Mouse (Mus musculus) liver, embryonic 11.5 days (tissue): ENCODE data around the gene Mrpl34. TPM values are rescaled to one million over a fixed set of nuclear protein-coding genes. Genes with fewer than 3 reads are reported as not detected.

ENCODE experiments used
- ATAC-seq: fragments of 200-750 bp; cut with Nextera tagmentation; replicated peaks from 2 replicates; pipeline ENCODE4 v1.8.0; 2017; ENCODE audit warnings: moderate number of reproducible peaks, mild to moderate bottlenecking, moderate TSS enrichment, moderate library complexity; ENCODE audit not compliant: low FRiP score
- DNase-seq: peaks from one replicate; pipeline ENCODE4 v3.0.0-alpha.2; 2017; ENCODE audit warnings: low spot score
- H3K27ac ChIP-seq: fragments of 300-500 bp; sonication (generic); 2 replicates; pipeline ENCODE4 v1.5.1; 2014; ENCODE audit warnings: mild to moderate bottlenecking, low read depth, low read length, control low read depth
- H3K27me3 ChIP-seq: fragments of 300-500 bp; sonication (generic); replicated peaks from 2 replicates; pipeline ENCODE4 v1.6.1; 2014; ENCODE audit warnings: low read length, mixed read lengths; ENCODE audit not compliant: control insufficient read depth, insufficient read depth
- H3K36me3 ChIP-seq: fragments of 300-500 bp; sonication (generic); 2 replicates; pipeline ENCODE4 v1.6.1; 2014; ENCODE audit warnings: mild to moderate bottlenecking, low read length, moderate library complexity, mixed read lengths; ENCODE audit not compliant: control insufficient read depth, insufficient read depth
- H3K4me1 ChIP-seq: fragments of 300-500 bp; sonication (generic); replicated peaks from 2 replicates; pipeline ENCODE4 v1.6.1; 2014; ENCODE audit warnings: low read length, mixed read lengths; ENCODE audit not compliant: control insufficient read depth, insufficient read depth
- H3K4me2 ChIP-seq: fragments of 300-500 bp; sonication (generic); 2 replicates; pipeline ENCODE4 v1.6.1; 2014; ENCODE audit warnings: mild to moderate bottlenecking, control low read depth, moderate library complexity
- H3K4me3 ChIP-seq: fragments of 300-500 bp; sonication (generic); 2 replicates; pipeline ENCODE4 v1.5.1; 2014; ENCODE audit warnings: low read depth, low read length, control low read depth
- H3K9ac ChIP-seq: fragments of 300-500 bp; sonication (generic); 2 replicates; pipeline ENCODE4 v1.6.1; 2014; ENCODE audit warnings: low read depth, low read length, control low read depth
- H3K9me3 ChIP-seq: fragments of 300-500 bp; sonication (generic); 2 replicates; pipeline ENCODE4 v1.6.1; 2016; ENCODE audit warnings: low read length, inconsistent platforms, mixed read lengths; ENCODE audit not compliant: control insufficient read depth
- WGBS: fragments of 180-500 bp; shearing (Covaris S2); extraction: QIAGEN DNeasy Blood & Tissue Kit; methylation state at CpG from one replicate; pipeline ENCODE4 v1.1.7; 2014; 5-methylcytosine and 5-hydroxymethylcytosine counted together
- polyA plus RNA-seq: library from polyadenylated mRNA; unstranded; fragments of >200 nt; fragmentation: Nextera tagmentation; extraction: Ambion mirVana; gene quantifications from 2 replicates; pipeline ENCODE4 v1.2.1, GENCODE M21; 2014

The Mrpl34 gene
- polyA plus RNA-seq, 1 experiment from 2014 or later: 229 TPM

DNA sequence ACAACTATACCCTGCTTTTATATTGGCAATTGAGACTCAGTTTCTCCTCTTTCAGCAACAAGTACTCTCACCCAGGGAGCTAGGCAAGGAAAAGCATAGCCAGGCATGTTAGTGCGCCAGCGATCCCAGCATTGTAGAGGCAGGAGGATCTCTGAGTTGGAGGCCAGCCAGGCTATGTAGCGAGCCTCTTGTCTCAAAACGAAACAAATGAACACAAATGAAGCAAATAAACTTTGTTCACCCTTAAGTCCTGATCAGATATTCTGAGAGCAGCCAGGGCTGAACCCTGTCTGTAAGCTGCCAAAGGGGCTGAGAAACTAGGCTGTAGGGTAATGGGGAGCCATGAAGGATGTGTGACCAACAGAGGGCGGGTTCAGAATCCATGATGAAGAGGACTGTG is 31.1 kb downstream of the Mrpl34 start:
- H3K4me1 ChIP-seq: peaks cover 21% of the 10 kb centered on the region
- DNase-seq (no peak), ATAC-seq (no peak)
- no peak overlapping the region for H3K4me2 ChIP-seq
- H3K36me3 ChIP-seq: peaks cover 18% of the 10 kb centered on the region
- no peak overlapping the region for H3K27ac ChIP-seq
- no peak overlapping the region for H3K4me3 ChIP-seq
- H3K27me3 ChIP-seq: no peaks in the 10 kb centered on the region
- H3K9me3 ChIP-seq: no peaks in the 10 kb centered on the region
- no peak overlapping the region for H3K9ac ChIP-seq
- WGBS: 90% methylated on average over 5 of the region's 5 CpGs

DNA sequence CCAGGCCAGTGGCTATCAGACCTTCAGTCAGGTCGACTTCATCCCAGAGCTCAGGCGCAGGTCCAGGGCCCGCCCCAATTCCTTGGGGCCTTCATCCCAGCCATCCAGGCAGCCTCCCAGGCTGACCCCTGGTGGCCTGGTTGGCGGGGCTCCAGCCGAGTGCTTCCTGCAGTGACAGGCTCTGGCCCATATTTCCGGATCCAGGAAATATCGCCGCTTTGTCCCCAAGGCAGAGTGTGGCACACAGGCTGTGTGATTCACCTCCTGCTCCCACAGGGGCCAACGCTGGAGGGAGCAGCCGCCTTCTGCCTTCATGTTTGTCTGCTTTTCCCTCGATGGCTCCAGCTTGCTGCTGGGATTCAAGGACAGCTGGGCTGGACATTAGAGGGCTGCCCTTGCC is 31.7 kb downstream of the Mrpl34 start:
- Histone ChIP-seq H3K9ac (no peak overlapping the region), H3K4me2 (no peak overlapping the region), H3K4me1 (peaks cover 21% of the 10 kb centered on the region), H3K36me3 (peaks cover 15% of the 10 kb centered on the region), H3K27me3 (no peaks in the 10 kb centered on the region), H3K27ac (no peak overlapping the region; the same call in 1 of the 2 replicates), H3K4me3 (no peak overlapping the region), H3K9me3 (no peaks in the 10 kb centered on the region)
- peak; percentile 23; the same call in 1 of the 2 replicates for ATAC-seq
- 40% methylated on average over 11 of the region's 11 CpGs for WGBS
- no peak for DNase-seq

DNA sequence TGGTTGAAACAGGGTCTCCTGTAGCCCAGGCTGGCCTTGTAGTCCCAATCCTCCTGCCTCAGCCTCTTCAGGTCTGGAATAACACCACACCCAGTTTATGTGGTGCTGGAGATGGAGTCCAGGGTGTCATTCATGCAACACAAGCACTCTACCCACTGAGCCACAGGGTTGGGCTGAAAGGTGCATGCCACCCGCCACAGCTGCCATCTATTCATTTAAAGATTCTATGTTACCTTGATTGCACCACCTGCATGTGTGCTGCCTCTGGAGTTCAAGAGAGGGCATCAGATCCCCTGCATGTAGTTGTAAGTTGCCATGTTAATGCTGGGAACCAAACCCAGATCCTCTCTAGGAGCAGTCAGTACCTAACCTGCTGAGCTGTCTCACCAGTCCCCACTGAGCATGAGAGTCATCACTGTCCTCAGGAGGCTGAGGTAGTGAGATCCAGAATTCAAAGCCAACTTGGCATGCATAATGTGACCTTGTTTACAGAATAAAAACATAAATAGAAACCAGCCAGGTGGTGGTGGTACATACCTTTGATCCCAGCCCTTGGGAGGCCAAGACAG is 32.4 kb downstream of the Mrpl34 start:
- ATAC-seq: no peak
- no peak for DNase-seq

DNA sequence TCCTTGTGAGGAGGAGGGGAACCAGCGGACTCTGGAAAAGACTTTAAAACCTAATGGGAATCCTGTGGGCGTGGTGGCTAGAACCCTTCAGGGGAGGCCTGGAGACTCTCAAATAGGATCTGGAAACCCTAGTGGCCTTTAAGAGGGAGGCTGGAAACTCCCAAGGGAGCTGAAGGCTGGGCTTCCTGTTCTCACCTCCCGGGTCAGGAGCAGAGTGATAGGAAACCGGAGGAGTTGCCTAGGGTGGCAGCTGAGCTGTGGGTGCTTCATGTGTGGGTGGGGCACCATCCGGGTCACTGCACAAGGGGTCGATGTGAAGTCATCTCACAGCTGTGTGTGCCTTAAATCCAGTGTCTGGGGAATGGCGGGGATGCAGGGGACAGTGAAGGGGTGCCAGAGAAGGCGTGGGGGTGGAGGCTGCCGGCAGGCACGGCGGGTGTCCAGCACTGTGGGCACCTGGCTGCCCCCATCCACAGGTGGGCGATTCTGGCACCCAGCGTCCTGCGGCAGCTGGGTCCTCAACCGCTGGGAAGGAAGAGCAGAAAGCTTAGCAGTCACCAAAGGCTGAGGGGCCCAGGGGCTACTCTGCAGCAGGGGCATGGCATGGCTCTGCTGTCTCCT is 33.2 kb downstream of the Mrpl34 start:
- Histone ChIP-seq H3K27me3 (no peaks in the 10 kb centered on the region), H3K27ac (peak overlapping the region; percentile 63), H3K9me3 (no peaks in the 10 kb centered on the region), H3K4me1 (peaks cover 21% of the 10 kb centered on the region), H3K4me2 (no peak overlapping the region), H3K36me3 (peaks cover 7% of the 10 kb centered on the region; the same call in 1 of the 2 replicates), H3K9ac (no peak overlapping the region), H3K4me3 (no peak overlapping the region)
- 40% methylated on average over 15 of the region's 15 CpGs for WGBS
- DNase-seq (no peak), ATAC-seq (no peak)

More for the DNA sequence above, 32.4 kb downstream of the Mrpl34 start:
- no peaks in the 10 kb centered on the region for H3K27me3 ChIP-seq
- H3K9me3 ChIP-seq: no peaks in the 10 kb centered on the region
- H3K4me2 ChIP-seq: no peak overlapping the region
- 0 out of 2 replicates have a peak overlapping the region, but pooled peaks have one; percentile 36 for H3K27ac ChIP-seq
- H3K36me3 ChIP-seq: peaks cover 11% of the 10 kb centered on the region
- H3K9ac ChIP-seq: no peak overlapping the region
- peaks cover 21% of the 10 kb centered on the region for H3K4me1 ChIP-seq
- WGBS: 88% methylated on average over 1 of the region's 1 CpGs
- no peak overlapping the region for H3K4me3 ChIP-seq

DNA sequence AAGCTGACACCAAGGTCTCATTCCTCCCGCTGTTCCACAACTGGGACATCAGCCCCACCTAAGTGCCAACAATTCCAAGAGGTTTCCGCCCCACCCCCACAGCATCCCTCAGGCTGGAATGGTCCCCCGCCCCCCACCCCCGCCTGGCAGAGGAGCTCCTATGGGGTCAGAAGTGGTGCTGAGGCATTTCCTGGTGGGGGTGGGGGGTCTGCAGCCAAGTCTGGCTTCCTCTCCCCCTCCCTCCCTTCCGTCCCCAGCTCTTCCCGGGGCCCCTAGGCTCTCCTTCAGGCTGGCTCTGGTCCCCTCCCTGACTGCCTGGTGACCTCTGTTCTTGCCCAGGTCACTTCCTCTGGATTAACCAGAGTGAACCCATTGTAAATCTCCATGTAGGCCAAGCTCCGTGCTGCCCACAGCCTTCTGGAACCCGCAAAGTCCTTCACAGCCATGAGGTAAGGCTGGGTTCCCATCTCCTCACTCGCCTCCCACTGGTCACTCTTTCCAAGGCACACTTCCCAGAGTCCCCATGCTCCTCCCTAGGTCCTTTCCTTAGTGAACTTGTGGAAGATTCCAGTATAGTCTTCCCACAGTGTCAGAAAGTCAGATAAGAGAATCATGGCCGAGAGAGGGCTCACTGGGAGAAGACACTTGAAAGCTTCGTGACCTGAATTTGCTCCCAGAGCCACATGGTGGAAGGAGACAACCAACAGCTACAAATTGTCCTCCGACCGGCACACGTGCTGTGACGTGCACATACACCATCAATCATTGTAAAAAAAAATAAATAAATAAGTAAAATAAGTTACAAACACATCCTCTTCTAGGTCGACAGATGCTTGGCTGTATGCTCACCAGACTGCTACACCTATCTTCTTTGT is 34.3 kb downstream of the Mrpl34 start:
- Histone ChIP-seq H3K9me3 (no peaks in the 10 kb centered on the region), H3K36me3 (peaks cover 3% of the 10 kb centered on the region; the same call in 1 of the 2 replicates), H3K4me1 (peaks cover 21% of the 10 kb centered on the region), H3K27me3 (no peaks in the 10 kb centered on the region), H3K9ac (no peak overlapping the region), H3K27ac (peak overlapping the region; percentile 63; the same call in 1 of the 2 replicates), H3K4me3 (no peak overlapping the region), H3K4me2 (no peak overlapping the region)
- ATAC-seq (peak; percentile 37), DNase-seq (no peak)
- 32% methylated on average over 16 of the region's 16 CpGs for WGBS

DNA sequence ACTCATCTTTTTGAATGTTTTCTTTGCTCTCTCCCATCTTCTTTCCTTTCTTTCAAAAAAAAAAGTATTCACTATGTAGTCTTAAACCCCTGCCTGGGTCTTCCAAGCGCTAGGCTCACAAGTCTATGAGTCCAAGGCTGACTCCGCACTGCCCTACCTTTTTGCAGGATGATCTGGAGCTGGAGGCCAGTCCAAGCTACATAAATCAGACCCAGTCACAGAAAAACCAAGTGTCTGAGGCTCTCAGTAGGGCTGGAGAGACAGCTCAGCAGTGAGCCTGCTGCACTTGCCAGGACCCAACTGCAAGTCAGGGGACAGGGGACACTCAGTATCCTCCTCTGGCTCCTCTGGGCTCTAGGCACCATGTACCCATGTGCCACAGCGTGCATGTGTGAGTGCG is 39.6 kb downstream of the Mrpl34 start:
- Histone ChIP-seq H3K27me3 (peaks cover 31% of the 10 kb centered on the region), H3K27ac (no peak overlapping the region), H3K36me3 (no peaks in the 10 kb centered on the region), H3K4me3 (no peak overlapping the region), H3K4me1 (peaks cover 6% of the 10 kb centered on the region; the same call in 1 of the 2 replicates), H3K9ac (no peak overlapping the region), H3K4me2 (no peak overlapping the region), H3K9me3 (no peaks in the 10 kb centered on the region)
- WGBS: 81% methylated on average over 4 of the region's 4 CpGs
- no peak for ATAC-seq
- DNase-seq: no peak

DNA sequence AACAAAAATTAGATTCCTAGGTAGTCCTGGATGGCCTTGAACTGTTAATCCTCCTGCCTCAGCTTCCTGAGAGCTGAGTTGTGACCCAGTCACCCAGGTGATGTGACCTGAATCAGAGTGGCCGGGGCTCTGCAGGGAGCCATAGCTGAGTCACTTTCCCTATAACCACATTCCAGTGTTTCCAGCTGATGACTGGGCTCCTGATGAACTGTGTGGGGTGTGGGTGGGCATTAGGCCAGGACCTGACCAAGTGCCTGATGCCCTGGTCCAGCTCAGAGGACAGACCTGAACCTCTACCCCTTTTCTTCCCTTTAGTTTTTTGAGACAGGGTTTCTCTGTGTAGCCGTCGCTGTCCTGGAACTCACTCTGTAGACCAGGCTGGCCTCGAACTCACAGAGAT is 40.6 kb downstream of the Mrpl34 start:
- Histone ChIP-seq H3K9me3 (no peaks in the 10 kb centered on the region), H3K4me2 (no peak overlapping the region), H3K9ac (no peak overlapping the region), H3K27me3 (peaks cover 35% of the 10 kb centered on the region), H3K4me3 (no peak overlapping the region), H3K4me1 (peaks cover 6% of the 10 kb centered on the region; the same call in 1 of the 2 replicates), H3K36me3 (no peaks in the 10 kb centered on the region), H3K27ac (no peak overlapping the region)
- ATAC-seq (no peak), DNase-seq (no peak)
- WGBS: 92% methylated on average over 4 of the region's 4 CpGs

DNA sequence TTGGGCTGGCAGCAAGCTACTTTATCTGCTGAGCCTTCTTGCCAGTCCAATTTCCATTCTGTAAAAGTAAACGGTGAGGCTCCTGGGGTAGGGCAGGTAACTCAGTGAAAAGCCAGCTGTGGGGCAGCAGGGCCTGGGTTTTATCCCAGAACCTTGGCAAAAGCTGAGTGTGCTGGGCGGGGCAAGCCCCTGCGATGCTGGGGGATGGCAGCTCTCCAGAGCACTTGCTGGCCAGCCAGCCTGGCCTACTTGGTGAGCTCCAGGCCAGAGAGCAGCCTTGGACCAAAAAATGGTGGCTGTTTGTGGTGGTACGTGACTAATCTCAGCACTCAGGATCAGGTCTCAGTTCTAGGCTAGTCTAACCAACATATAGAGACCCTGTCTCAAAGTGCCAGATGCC is 41.2 kb downstream of the Mrpl34 start:
- H3K9ac ChIP-seq: no peak overlapping the region
- no peak overlapping the region for H3K27ac ChIP-seq
- WGBS: 73% methylated on average over 4 of the region's 4 CpGs
- DNase-seq: no peak
- no peaks in the 10 kb centered on the region for H3K9me3 ChIP-seq
- peaks cover 35% of the 10 kb centered on the region for H3K27me3 ChIP-seq
- H3K4me3 ChIP-seq: no peak overlapping the region
- no peak overlapping the region for H3K4me2 ChIP-seq
- H3K4me1 ChIP-seq: peaks cover 7% of the 10 kb centered on the region
- no peak for ATAC-seq
- no peaks in the 10 kb centered on the region for H3K36me3 ChIP-seq
